Mouse (Mus musculus) R1 (cell line): ENCODE results near the gene Tbc1d5.

Experiments
- DNase-seq: peaks from one replicate; pipeline ENCODE4 v3.0.0-alpha.2; 2018; ENCODE audit warnings: low read depth, low spot score

Gene Tbc1d5

GRCm38 (mm10) chr17:50879910-50880309, 299.2 kb downstream of the Tbc1d5 start:
- DNase-seq = no peak

- DNase-seq = no peak
Observed at GRCm38 (mm10) chr17:50876451-50876850, 302.7 kb downstream of the Tbc1d5 start.

- no peak for DNase-seq
Observed at GRCm38 (mm10) chr17:50874067-50874466, 305.1 kb downstream of the Tbc1d5 start.

- no peak for DNase-seq
Observed at GRCm38 (mm10) chr17:50872600-50872999, 306.6 kb downstream of the Tbc1d5 start.

GRCm38 (mm10) chr17:50867297-50867696, 311.9 kb downstream of the Tbc1d5 start:
- DNase-seq = no peak

- no peak for DNase-seq
Observed at GRCm38 (mm10) chr17:50864781-50865180, 314.4 kb downstream of the Tbc1d5 start.

GRCm38 (mm10) chr17:50853220-50853619, 325.9 kb downstream of the Tbc1d5 start:
- no peak for DNase-seq

- DNase-seq = no peak
Observed at GRCm38 (mm10) chr17:50851382-50851781, 327.8 kb downstream of the Tbc1d5 start.

GRCm38 (mm10) chr17:50814089-50814488, 365.1 kb downstream of the Tbc1d5 start:
- DNase-seq = no peak

- DNase-seq = no peak
Observed at GRCm38 (mm10) chr17:50813580-50813979, 365.6 kb downstream of the Tbc1d5 start.

- no peak for DNase-seq
Observed at GRCm38 (mm10) chr17:50805631-50806030, 373.5 kb downstream of the Tbc1d5 start.

- no peak for DNase-seq
Observed at GRCm38 (mm10) chr17:50803234-50803633, 375.9 kb downstream of the Tbc1d5 start.

- no peak for DNase-seq
Observed at GRCm38 (mm10) chr17:50802380-50802779, 376.8 kb downstream of the Tbc1d5 start.

GRCm38 (mm10) chr17:50795445-50796095, 383.6 kb downstream of the Tbc1d5 start:
- DNase-seq = peak; percentile 65

- no peak for DNase-seq
Observed at GRCm38 (mm10) chr17:50791671-50792070, 387.5 kb downstream of the Tbc1d5 start.

- DNase-seq = no peak
Observed at GRCm38 (mm10) chr17:50788835-50789234, 390.3 kb downstream of the Tbc1d5 start.

GRCm38 (mm10) chr17:50775247-50775646, 403.9 kb downstream of the Tbc1d5 start:
- no peak for DNase-seq

GRCm38 (mm10) chr17:50764387-50764786, 414.8 kb downstream of the Tbc1d5 start:
- DNase-seq = no peak

GRCm38 (mm10) chr17:50763407-50763806, 415.7 kb downstream of the Tbc1d5 start:
- no peak for DNase-seq

GRCm38 (mm10) chr17:50762231-50762630, 416.9 kb downstream of the Tbc1d5 start:
- DNase-seq = no peak

GRCm38 (mm10) chr17:50761082-50761481, 418.1 kb downstream of the Tbc1d5 start:
- peak; percentile 23 for DNase-seq

GRCm38 (mm10) chr17:50753356-50754138, 425.6 kb downstream of the Tbc1d5 start:
- DNase-seq = no peak

- no peak for DNase-seq
Observed at GRCm38 (mm10) chr17:50752753-50753152, 426.4 kb downstream of the Tbc1d5 start.
